Mouse (Mus musculus) forebrain, embryonic 10.5 days (tissue): ENCODE data around the gene Lhx6. TPM values are rescaled to one million over a fixed set of nuclear protein-coding genes. Genes with fewer than 3 reads are reported as not detected.

Experiments
- DNase-seq: peaks from one replicate; pipeline ENCODE4 v3.0.0-alpha.2; 2017; ENCODE audit warnings: low spot score; ENCODE audit errors: extremely low spot score
- H3K27ac ChIP-seq: fragments of 300-500 bp; sonication (generic); 2 replicates; pipeline ENCODE4 v1.5.1; 2016; ENCODE audit warnings: mild to moderate bottlenecking
- H3K27me3 ChIP-seq: fragments of 300-500 bp; sonication (generic); 2 replicates; pipeline ENCODE4 v1.6.1; 2016; ENCODE audit warnings: mild to moderate bottlenecking; ENCODE audit not compliant: poor library complexity, severe bottlenecking
- H3K36me3 ChIP-seq: fragments of 300-500 bp; sonication (generic); replicated peaks from 2 replicates; pipeline ENCODE4 v1.6.1; 2016; ENCODE audit warnings: mild to moderate bottlenecking, moderate library complexity
- H3K4me1 ChIP-seq: fragments of 300-500 bp; sonication (generic); 2 replicates; pipeline ENCODE4 v1.6.1; 2016
- H3K4me3 ChIP-seq: fragments of 300-500 bp; sonication (generic); 2 replicates; pipeline ENCODE4 v1.5.1; 2016; ENCODE audit warnings: mild to moderate bottlenecking, moderate library complexity
- H3K9me3 ChIP-seq: fragments of 300-500 bp; sonication (generic); 2 replicates; pipeline ENCODE4 v1.6.1; 2016; ENCODE audit warnings: mild to moderate bottlenecking, moderate library complexity
- WGBS: fragments of 180-500 bp; shearing (Covaris S2); methylation state at CpG from one replicate; pipeline ENCODE4 v1.1.7; 2016; 5-methylcytosine and 5-hydroxymethylcytosine counted together
- polyA plus RNA-seq: library from polyadenylated mRNA; unstranded; fragments of >200 nt; fragmentation: Nextera tagmentation; extraction: Ambion mirVana; gene quantifications from 2 replicates; pipeline ENCODE4 v1.2.1, GENCODE M21; 2016

Lhx6 gene
- polyA plus RNA-seq, 1 experiment from 2014 or later = 2.2 TPM

DNA sequence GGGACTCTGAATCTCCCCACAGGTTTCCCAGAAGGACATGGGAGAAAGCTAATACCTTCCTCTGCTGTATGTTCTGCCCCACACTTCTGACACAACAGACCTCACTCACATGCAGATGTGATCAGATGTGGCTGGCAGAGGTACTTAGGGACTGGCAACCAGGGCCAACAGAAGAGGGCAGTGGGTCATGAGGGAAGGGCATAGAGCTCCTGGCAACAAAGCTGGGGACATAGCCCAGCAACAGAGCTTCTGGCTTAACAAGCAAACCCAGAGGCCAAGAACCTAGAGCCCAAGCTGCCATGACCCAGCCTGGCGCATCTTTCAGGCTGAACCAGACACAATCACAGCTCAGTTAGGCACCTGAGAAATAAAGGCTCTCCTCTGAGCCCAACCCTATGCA, 20.2 kb downstream of the Lhx6 start:
- WGBS = 88% methylated on average over 1 of the region's 1 CpGs
- peaks cover 49% of the 10 kb centered on the region for H3K27me3 ChIP-seq
- no peak overlapping the region for H3K27ac ChIP-seq
- H3K4me3 ChIP-seq = no peak overlapping the region
- no peaks in the 10 kb centered on the region for H3K36me3 ChIP-seq
- no peak for DNase-seq
- H3K4me1 ChIP-seq = peaks cover 7% of the 10 kb centered on the region
- no peaks in the 10 kb centered on the region for H3K9me3 ChIP-seq

DNA sequence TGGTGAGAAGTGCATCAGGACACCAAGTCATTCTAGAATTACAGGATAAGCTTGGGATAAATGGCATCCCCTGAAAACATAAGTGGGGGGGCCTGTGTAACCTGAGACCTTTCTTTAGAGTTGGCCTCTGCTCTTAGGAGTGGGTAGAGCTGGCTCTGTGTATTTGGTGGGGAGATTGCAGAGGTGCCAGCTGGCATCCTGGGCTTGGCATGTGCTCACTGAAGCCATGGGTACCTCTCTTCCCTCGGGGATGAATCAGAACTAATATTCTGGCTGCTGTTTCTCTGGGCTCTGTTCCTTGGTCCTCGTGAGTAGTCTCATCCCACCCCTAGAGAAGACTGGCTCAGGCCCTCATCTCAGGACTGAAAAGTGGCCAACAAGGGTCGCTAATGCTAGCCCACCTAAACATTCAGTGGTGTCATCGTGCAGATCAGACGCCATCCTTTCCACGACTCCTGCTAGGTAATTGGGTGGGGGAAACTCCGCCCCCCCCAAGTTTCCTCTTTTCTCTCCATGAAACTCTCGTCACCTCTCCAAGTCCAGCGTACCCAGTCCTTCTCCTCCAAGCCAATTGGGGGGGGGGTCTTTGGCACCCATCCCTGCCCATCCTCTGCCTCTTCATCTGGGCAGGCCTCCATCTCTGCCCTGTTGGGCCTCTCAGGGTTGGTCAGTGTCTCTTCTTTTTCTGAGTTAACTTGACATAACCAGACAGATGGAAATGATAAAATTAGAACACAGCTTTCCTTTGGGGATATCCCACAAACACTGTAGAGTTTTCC, 22.2 kb downstream of the Lhx6 start:
- Histone ChIP-seq H3K4me3 (no peak overlapping the region), H3K9me3 (no peaks in the 10 kb centered on the region), H3K36me3 (no peaks in the 10 kb centered on the region), H3K4me1 (peaks cover 9% of the 10 kb centered on the region), H3K27me3 (peaks cover 32% of the 10 kb centered on the region), H3K27ac (no peak overlapping the region)
- DNase-seq = no peak
- 85% methylated on average over 9 of the region's 9 CpGs for WGBS

DNA sequence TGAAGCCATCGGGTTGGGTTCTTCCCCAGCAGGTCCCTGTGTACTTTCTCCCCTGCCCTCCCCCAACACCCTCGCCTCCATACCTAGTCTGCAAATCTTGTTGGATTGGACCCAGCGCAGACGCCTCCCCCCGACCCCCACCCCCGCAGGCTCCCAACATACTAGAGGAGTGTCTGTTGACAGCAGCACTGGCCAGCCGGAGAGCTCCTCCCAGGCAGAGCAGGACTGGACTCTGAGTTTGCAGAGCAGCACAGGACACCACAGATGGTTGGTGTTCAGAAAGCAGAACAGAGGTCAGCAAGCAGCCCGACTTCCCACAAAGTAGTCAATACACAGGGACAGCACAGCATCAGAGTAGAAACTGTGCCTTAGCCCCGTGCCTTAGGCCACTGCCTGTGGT, 23.8 kb downstream of the Lhx6 start:
- H3K27me3 ChIP-seq = peaks cover 30% of the 10 kb centered on the region
- H3K36me3 ChIP-seq = no peaks in the 10 kb centered on the region
- no peaks in the 10 kb centered on the region for H3K9me3 ChIP-seq
- H3K4me3 ChIP-seq = no peak overlapping the region
- H3K27ac ChIP-seq = no peak overlapping the region
- DNase-seq = no peak
- 31% methylated on average over 9 of the region's 9 CpGs for WGBS
- H3K4me1 ChIP-seq = peaks cover 20% of the 10 kb centered on the region

DNA sequence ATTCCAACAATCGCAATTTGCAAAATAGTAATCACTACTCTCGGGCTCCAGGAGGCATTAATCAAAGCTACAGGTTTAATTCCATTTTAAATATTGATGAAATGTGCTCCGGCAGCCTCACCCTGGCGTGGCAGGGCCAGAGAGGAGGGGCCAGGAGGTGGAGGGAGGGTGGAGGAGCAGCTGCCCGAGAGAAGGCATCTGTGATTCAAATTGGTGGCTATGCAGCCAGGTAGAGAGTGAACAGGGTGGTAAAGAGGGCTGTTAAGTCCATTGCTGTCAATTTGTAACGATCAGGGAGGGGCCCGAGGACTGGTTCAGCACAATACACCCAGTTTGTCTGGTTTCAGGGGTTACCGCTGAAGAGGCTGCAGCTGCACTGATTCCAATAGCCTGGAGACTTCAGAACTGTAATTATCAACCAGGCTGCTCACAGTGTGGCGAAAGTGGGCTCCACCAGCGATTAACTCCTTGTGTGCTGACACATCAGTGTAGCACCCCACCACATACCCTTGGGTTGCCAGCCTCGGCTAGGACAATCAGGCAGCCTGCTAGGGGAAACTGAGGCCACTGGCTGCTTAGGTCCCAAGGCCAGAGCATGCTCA, 27.9 kb downstream of the Lhx6 start:
- Histone ChIP-seq H3K36me3 (no peaks in the 10 kb centered on the region), H3K27ac (no peak overlapping the region), H3K4me1 (peaks cover 20% of the 10 kb centered on the region), H3K27me3 (peaks cover 21% of the 10 kb centered on the region), H3K4me3 (no peak overlapping the region), H3K9me3 (no peaks in the 10 kb centered on the region)
- 29% methylated on average over 11 of the region's 11 CpGs for WGBS
- DNase-seq = no peak

DNA sequence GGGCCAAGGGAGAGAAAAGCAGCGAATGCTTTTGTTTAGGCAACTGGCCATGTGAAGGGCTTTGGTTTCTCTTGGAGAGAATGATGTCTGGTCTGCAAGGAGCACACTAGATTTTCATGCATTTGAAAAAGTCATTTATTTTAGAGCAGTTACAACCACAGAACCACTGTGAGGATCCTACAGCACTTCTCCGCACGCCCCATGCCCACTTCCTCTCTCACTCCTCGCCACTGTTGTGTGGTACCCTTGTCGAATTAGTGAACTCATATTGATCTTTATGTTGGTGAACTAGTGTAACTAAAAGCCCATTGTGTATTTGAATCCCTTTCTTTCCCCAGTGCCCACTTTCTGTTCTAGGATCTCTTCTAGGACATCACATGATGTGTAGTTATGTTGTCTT, 30.0 kb downstream of the Lhx6 start:
- no peaks in the 10 kb centered on the region for H3K9me3 ChIP-seq
- no peak for DNase-seq
- peaks cover 17% of the 10 kb centered on the region for H3K27me3 ChIP-seq
- no peaks in the 10 kb centered on the region for H3K36me3 ChIP-seq
- no peak overlapping the region for H3K27ac ChIP-seq
- peaks cover 14% of the 10 kb centered on the region for H3K4me1 ChIP-seq
- H3K4me3 ChIP-seq = no peak overlapping the region
- WGBS = 93% methylated on average over 5 of the region's 5 CpGs

DNA sequence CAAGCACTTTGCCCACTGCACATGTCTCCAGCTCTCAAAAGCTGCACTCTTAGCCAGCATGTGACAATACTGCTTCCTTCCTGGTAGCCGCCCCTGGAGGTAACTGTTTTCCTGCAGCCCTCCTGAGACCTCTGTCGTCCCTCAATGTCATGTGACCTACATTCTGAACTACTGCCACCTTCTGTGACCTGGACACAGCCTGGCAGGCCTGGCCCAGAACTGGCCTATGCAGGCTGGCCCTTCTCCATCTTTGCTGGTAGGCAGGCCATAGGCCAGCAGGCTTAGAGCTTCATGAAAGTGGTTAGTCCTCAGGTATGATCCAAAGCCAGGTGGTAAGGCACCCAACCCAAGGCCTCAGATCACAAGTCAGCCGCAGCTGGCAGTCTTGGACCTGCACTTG, 31.4 kb downstream of the Lhx6 start:
- Histone ChIP-seq H3K27ac (no peak overlapping the region), H3K36me3 (no peaks in the 10 kb centered on the region), H3K4me1 (peaks cover 14% of the 10 kb centered on the region), H3K27me3 (peaks cover 17% of the 10 kb centered on the region), H3K9me3 (no peaks in the 10 kb centered on the region), H3K4me3 (no peak overlapping the region)
- 71% methylated on average over 3 of the region's 3 CpGs for WGBS
- no peak for DNase-seq

DNA sequence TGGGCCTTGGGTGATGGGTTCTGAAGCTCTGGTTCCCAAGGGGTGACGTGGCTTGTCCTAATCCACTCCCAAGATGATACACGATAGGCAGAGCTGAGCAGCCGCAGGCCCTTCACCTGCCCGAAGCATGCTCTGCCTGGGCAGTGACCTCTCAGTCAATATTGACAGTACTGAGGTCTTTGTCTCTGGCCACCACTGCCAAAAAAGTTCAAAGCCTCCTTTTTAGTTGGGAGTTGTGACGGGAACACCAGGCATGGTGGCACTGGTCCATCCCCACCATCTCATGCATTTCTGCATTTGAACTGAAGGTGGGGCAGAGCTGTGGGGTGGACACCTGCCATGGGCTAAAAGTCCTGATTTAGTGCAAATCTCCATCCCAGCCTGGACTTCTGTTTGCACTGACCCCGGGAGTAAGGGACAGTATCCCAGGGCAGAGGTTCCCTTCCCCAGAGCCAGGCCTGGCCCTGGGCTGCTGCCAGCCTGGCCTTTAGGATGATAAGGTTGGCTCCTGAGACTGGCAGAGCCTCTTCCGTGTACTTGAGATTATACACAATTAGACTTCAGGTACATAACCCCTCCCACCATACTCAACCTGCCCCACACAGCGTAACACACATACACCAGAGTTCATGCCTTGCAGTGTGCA, 33.4 kb downstream of the Lhx6 start:
- 81% methylated on average over 8 of the region's 8 CpGs for WGBS
- peaks cover 1% of the 10 kb centered on the region; the same call in 1 of the 2 replicates for H3K27me3 ChIP-seq
- peaks cover under 1% of the 10 kb centered on the region; the same call in 1 of the 2 replicates for H3K4me1 ChIP-seq
- H3K9me3 ChIP-seq = no peaks in the 10 kb centered on the region
- no peak overlapping the region for H3K27ac ChIP-seq
- DNase-seq = no peak
- no peaks in the 10 kb centered on the region for H3K36me3 ChIP-seq
- no peak overlapping the region for H3K4me3 ChIP-seq

DNA sequence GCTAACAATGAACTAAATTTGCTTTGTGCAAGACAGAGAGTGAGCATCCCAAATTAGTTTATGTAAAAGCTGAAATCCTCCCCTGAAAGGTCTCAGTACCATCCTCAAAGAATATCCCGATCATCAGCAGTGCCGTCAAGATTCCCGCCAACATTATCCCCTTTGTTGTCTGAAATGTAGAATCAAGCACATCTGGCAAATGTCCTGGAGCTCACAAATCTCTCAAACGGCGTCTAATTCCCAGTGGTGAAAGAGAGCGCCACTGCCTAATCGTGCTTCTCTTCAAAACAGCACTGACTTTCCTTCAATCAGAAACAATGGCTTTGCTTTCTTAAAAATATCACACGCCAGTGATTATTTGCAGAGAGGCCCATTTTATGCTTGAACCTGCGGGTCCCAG, 38.1 kb downstream of the Lhx6 start:
- Histone ChIP-seq H3K4me1 (no peaks in the 10 kb centered on the region), H3K27me3 (no peaks in the 10 kb centered on the region), H3K36me3 (no peaks in the 10 kb centered on the region), H3K4me3 (no peak overlapping the region), H3K9me3 (no peaks in the 10 kb centered on the region), H3K27ac (no peak overlapping the region)
- WGBS = 76% methylated on average over 9 of the region's 9 CpGs
- DNase-seq = no peak

DNA sequence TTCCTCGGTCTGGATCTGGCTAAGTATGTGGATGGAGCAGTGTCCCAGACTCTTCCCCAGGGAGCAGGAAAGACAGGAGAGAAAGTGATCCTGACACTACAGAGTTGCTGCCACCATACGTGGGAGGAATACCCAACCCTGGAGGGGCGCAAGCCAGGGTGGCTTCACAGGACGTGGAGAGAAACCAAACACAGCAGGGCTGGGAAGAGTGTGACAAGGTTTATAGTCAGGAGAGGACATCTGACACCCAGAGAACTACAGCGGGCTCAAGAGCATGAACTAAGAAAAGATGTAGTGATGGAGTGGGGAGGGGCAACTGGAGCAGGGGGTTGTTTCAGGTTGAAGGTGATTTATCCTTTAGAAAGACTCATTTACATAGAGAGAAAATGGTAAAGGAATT, 43.8 kb downstream of the Lhx6 start:
- no peak for DNase-seq
- H3K27ac ChIP-seq = no peak overlapping the region
- 71% methylated on average over 5 of the region's 5 CpGs for WGBS
- H3K36me3 ChIP-seq = no peaks in the 10 kb centered on the region
- no peaks in the 10 kb centered on the region for H3K9me3 ChIP-seq
- H3K27me3 ChIP-seq = no peaks in the 10 kb centered on the region
- H3K4me1 ChIP-seq = no peaks in the 10 kb centered on the region
- H3K4me3 ChIP-seq = no peak overlapping the region

DNA sequence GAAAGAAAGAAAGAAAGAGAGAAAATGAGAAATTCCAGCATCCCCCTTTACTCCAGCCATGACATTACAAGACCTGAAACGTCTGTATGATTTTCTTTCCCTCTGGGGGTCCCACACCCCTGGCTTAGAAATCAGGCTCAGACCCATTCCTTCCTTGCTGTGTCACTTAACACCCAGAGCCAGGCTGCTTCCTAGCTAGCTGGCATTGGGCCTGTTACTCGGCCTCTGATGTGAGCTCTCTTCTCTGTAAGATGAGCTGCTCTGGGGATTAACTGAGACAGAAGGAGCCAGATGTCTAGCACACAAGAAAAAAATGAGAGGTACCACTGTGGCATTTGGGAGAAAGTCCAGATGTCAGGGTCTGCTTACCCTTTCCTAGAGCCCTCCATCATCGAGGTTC, 49.0 kb downstream of the Lhx6 start:
- 67% methylated on average over 3 of the region's 3 CpGs for WGBS
- DNase-seq = no peak

DNA sequence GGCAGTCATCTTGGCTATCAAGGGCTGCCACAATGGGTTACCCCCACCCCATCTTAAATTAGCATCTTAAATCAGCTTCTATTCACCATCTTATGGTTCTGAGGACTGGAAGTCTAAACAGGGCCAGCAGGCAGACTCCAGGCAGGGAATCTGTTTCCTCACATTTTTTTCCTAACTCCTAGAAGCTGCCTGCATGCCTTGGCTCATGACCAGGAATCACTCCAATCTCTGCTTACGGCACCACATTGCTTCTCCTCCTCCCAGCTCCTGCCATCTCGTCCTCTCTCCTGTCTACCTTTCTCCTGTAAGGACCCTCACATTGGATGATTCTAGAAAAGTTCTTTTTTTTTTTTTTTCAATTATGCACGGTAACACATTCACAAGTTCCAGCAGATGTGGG, 52.0 kb downstream of the Lhx6 start:
- H3K9me3 ChIP-seq = no peaks in the 10 kb centered on the region

More for the DNA sequence above, 49.0 kb downstream of the Lhx6 start:
- Histone ChIP-seq H3K4me1 (no peaks in the 10 kb centered on the region), H3K27me3 (no peaks in the 10 kb centered on the region), H3K4me3 (no peak overlapping the region), H3K27ac (no peak overlapping the region), H3K9me3 (no peaks in the 10 kb centered on the region), H3K36me3 (no peaks in the 10 kb centered on the region)

DNA sequence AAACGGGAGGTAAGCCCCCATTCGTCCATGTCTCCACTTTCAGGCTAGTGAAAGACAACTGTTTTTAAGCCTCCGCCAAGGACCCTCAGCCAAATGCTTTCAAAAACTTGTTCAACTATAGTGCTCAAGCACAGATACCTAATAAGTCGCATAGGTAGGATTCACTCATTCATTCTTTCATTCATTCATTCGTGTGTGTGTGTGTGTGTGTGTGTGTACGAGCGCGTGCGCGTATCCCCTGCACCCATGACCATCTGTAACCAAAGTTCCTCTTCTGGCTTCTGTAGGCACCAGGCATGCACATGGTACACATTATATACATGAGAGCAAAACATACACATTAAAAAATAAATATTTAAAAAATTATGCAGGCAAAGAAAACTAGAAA, 55.6 kb downstream of the Lhx6 start:
- Histone ChIP-seq H3K4me3 (peak overlapping the region; percentile 86), H3K9me3 (no peaks in the 10 kb centered on the region), H3K4me1 (peaks cover 21% of the 10 kb centered on the region), H3K27ac (no peak overlapping the region; the same call in 1 of the 2 replicates), H3K27me3 (no peaks in the 10 kb centered on the region), H3K36me3 (peaks cover 1% of the 10 kb centered on the region; the same call in 1 of the 2 replicates)
- WGBS = 40% methylated on average over 10 of the region's 10 CpGs
- DNase-seq = no peak

More for the DNA sequence above, 52.0 kb downstream of the Lhx6 start:
- no peak overlapping the region for H3K27ac ChIP-seq
- WGBS = 81% methylated on average over 3 of the region's 3 CpGs
- H3K4me1 ChIP-seq = peaks cover 12% of the 10 kb centered on the region
- no peaks in the 10 kb centered on the region for H3K27me3 ChIP-seq
- DNase-seq = no peak
- no peaks in the 10 kb centered on the region for H3K36me3 ChIP-seq
- no peak overlapping the region for H3K4me3 ChIP-seq
